Mouse (Mus musculus): ENCODE data around the gene Usp53. TPM values are rescaled to one million over a fixed set of nuclear protein-coding genes. Genes with fewer than 3 reads are reported as not detected.

Gene Usp53
- total RNA-seq, 4 experiments from 2014 or later = 32.5 to 57.2 (median 38.4) TPM

Small RNA genes within 50 kb of the gene (microRNA-seq; reads per million reads assigned to microRNA genes)
- 0 reads per million in 2 experiments for gene Gm22066

Other genes starting within 250 kb of the Usp53 start
- gene Fabp2, start 89.4 kb downstream of the Usp53 start, total RNA-seq (2022) = not detected
- not detected for gene Gm10959, start 65.2 kb downstream of the Usp53 start, total RNA-seq (2022)
- 10 to 100 TPM; 41.2 to 54.4 (median 47.5) TPM for gene 1810037I17Rik, start 60.3 kb downstream of the Usp53 start, total RNA-seq (2022)
- under 1 TPM in 2 of 4 experiments, not detected in 2; 0.30 to 0.59 TPM for gene Myoz2, start 50.5 kb upstream of the Usp53 start, total RNA-seq (2022)

Measured in adrenal gland, adult 8-10 months (tissue).